Mouse (Mus musculus): ENCODE results near the gene Chd5. TPM values are rescaled to one million over a fixed set of nuclear protein-coding genes. Genes with fewer than 3 reads are reported as not detected.

The Chd5 gene
- total RNA-seq (2021) = 100 to 1,000 TPM; 118 to 121 TPM
- long read RNA-seq, experiment 1, full-length matches to known transcripts = 3 of 54 reads
- long read RNA-seq, experiment 1, partial matches to known transcripts = 17 of 54 reads
- long read RNA-seq, experiment 1, other reads (novel, unspliced or antisense) = 34 of 54 reads
- long read RNA-seq, experiment 2, full-length matches to known transcripts = 1 of 55 reads
- long read RNA-seq, experiment 2, partial matches to known transcripts = 19 of 55 reads
- long read RNA-seq, experiment 2, other reads (novel, unspliced or antisense) = 35 of 55 reads

- TF ChIP-seq CTCF (conservative IDR thresholded peaks at IDR 0.05) = no peak
- H3K27ac ChIP-seq = peak within 1 kb of the TSS; percentile 92
- peak within 1 kb of the TSS; percentile 63 for H3K4me3 ChIP-seq
- DNase-seq (ENCODE audit: low spot score in 2 of 2) = peak; percentile 66 to 67
Measured at GRCm38 (mm10) chr4:152338419-152339292, at the start of gene Chd5. Chd5 (plus strand) TSS chr4:152338651.

- H3K27ac ChIP-seq = no peak overlapping the region
- no peak overlapping the region for H3K4me3 ChIP-seq
- TF ChIP-seq CTCF (conservative IDR thresholded peaks at IDR 0.05) = no peak
- no peak for DNase-seq (ENCODE audit: low spot score in 2 of 2)
Measured at GRCm38 (mm10) chr4:152290385-152290784, 48.1 kb upstream of the Chd5 start.

GRCm38 (mm10) chr4:152290991-152291390 is 47.5 kb upstream of the Chd5 start:
- H3K27ac ChIP-seq = no peak overlapping the region
- no peak for DNase-seq (ENCODE audit: low spot score in 2 of 2)
- H3K4me3 ChIP-seq = no peak overlapping the region
- TF ChIP-seq CTCF (conservative IDR thresholded peaks at IDR 0.05) = no peak

GRCm38 (mm10) chr4:152291562-152291961 is 46.9 kb upstream of the Chd5 start, which contains the start of gene Hes3:
Hes3 (minus strand) TSS chr4:152291662.
- no peak within 1 kb of the TSS for H3K4me3 ChIP-seq
- TF ChIP-seq CTCF (conservative IDR thresholded peaks at IDR 0.05) = no peak
- DNase-seq (ENCODE audit: low spot score in 2 of 2) = no peak

GRCm38 (mm10) chr4:152292102-152292765 is 46.2 kb upstream of the Chd5 start:
- Histone ChIP-seq H3K4me3 (no peak overlapping the region), H3K27ac (no peak overlapping the region)
- no peak for DNase-seq (ENCODE audit: low spot score in 2 of 2)
- no peak for TF ChIP-seq CTCF (conservative IDR thresholded peaks at IDR 0.05)

More at GRCm38 (mm10) chr4:152291562-152291961, 46.9 kb upstream of the Chd5 start, which contains the start of gene Hes3:
- H3K27ac ChIP-seq = no peak within 1 kb of the TSS

GRCm38 (mm10) chr4:152294188-152294929 is 44.1 kb upstream of the Chd5 start:
- peak; percentile 58 for TF ChIP-seq CTCF (conservative IDR thresholded peaks at IDR 0.05)
- H3K27ac ChIP-seq = no peak overlapping the region
- H3K4me3 ChIP-seq = no peak overlapping the region
- no peak for DNase-seq (ENCODE audit: low spot score in 2 of 2)

GRCm38 (mm10) chr4:152295916-152296315 is 42.5 kb upstream of the Chd5 start:
- DNase-seq (ENCODE audit: low spot score in 2 of 2) = no peak
- H3K27ac ChIP-seq = no peak overlapping the region
- H3K4me3 ChIP-seq = no peak overlapping the region
- no peak for TF ChIP-seq CTCF (conservative IDR thresholded peaks at IDR 0.05)

GRCm38 (mm10) chr4:152296371-152296770 is 42.1 kb upstream of the Chd5 start:
- H3K27ac ChIP-seq = peak overlapping the region; percentile 73
- peak overlapping the region; percentile 79 for H3K4me3 ChIP-seq
- no peak for DNase-seq (ENCODE audit: low spot score in 2 of 2)
- no peak for TF ChIP-seq CTCF (conservative IDR thresholded peaks at IDR 0.05)

GRCm38 (mm10) chr4:152296874-152297861 is 41.3 kb upstream of the Chd5 start, which contains the start of gene Icmt:
Icmt (plus strand) TSS chr4:152297227.
- H3K4me3 ChIP-seq = peak within 1 kb of the TSS; percentile 93
- no peak for TF ChIP-seq CTCF (conservative IDR thresholded peaks at IDR 0.05)
- peak; percentile 99 to 100 for DNase-seq (ENCODE audit: low spot score in 2 of 2)
- peak within 1 kb of the TSS; percentile 79 for H3K27ac ChIP-seq

- TF ChIP-seq CTCF (conservative IDR thresholded peaks at IDR 0.05) = no peak
- no peak overlapping the region for H3K27ac ChIP-seq
- no peak overlapping the region for H3K4me3 ChIP-seq
- no peak for DNase-seq (ENCODE audit: low spot score in 2 of 2)
Measured at GRCm38 (mm10) chr4:152298836-152299235, 39.6 kb upstream of the Chd5 start.

- no peak overlapping the region for H3K4me3 ChIP-seq
- H3K27ac ChIP-seq = no peak overlapping the region
- no peak for DNase-seq (ENCODE audit: low spot score in 2 of 2)
- TF ChIP-seq CTCF (conservative IDR thresholded peaks at IDR 0.05) = no peak
Measured at GRCm38 (mm10) chr4:152300375-152300774, 38.1 kb upstream of the Chd5 start.
